Mouse (Mus musculus): ENCODE results near the gene Smim10l2a.

The Smim10l2a gene

GRCm38 (mm10) chrX:56374431-56375128 lies at the start of gene Smim10l2a:
Gene Smim10l2a (plus strand): TSS chrX:56374586.
- DNase-seq (ENCODE audit: low read depth, low spot score) = peak; percentile 22

GRCm38 (mm10) chrX:56332046-56332445 lies 42.3 kb upstream of the Smim10l2a start:
- no peak for DNase-seq (ENCODE audit: low read depth, low spot score)

- no peak for DNase-seq (ENCODE audit: low read depth, low spot score)
Measured at GRCm38 (mm10) chrX:56340305-56340704, 34.1 kb upstream of the Smim10l2a start.

GRCm38 (mm10) chrX:56342921-56343320 lies 31.5 kb upstream of the Smim10l2a start:
- DNase-seq (ENCODE audit: low read depth, low spot score) = no peak

- DNase-seq (ENCODE audit: low read depth, low spot score) = peak; percentile 53
Measured at GRCm38 (mm10) chrX:56346176-56346931, 28.0 kb upstream of the Smim10l2a start, which contains the start of gene Zfp449. Gene Zfp449 (plus strand): TSS chrX:56346400.

GRCm38 (mm10) chrX:56346932-56347253 lies 27.5 kb upstream of the Smim10l2a start:
- no peak for DNase-seq (ENCODE audit: low read depth, low spot score)

- no peak for DNase-seq (ENCODE audit: low read depth, low spot score)
Measured at GRCm38 (mm10) chrX:56380852-56381251, 6.5 kb downstream of the Smim10l2a start.

- no peak for DNase-seq (ENCODE audit: low read depth, low spot score)
Measured at GRCm38 (mm10) chrX:56384142-56384541, 9.8 kb downstream of the Smim10l2a start.

- DNase-seq (ENCODE audit: low read depth, low spot score) = no peak
Measured at GRCm38 (mm10) chrX:56404646-56405045, 30.3 kb downstream of the Smim10l2a start.

GRCm38 (mm10) chrX:56405482-56405881 lies 31.1 kb downstream of the Smim10l2a start:
- no peak for DNase-seq (ENCODE audit: low read depth, low spot score)

- DNase-seq (ENCODE audit: low read depth, low spot score) = no peak
Measured at GRCm38 (mm10) chrX:56406128-56406527, 31.7 kb downstream of the Smim10l2a start.

- DNase-seq (ENCODE audit: low read depth, low spot score) = no peak
Measured at GRCm38 (mm10) chrX:56416277-56416676, 41.9 kb downstream of the Smim10l2a start.

GRCm38 (mm10) chrX:56417541-56417940 lies 43.2 kb downstream of the Smim10l2a start:
- no peak for DNase-seq (ENCODE audit: low read depth, low spot score)

Measured in retina, adult 2 months (tissue).